Mouse (Mus musculus) MEL (cell line): ENCODE results near the gene Lmf2. TPM values are rescaled to one million over a fixed set of nuclear protein-coding genes. Genes with fewer than 3 reads are reported as not detected.

Experiments used
- DNase-seq: peaks from one replicate; pipeline ENCODE4 v3.0.0; 2011; ENCODE audit warnings: low read depth, low spot score
- H3K27ac ChIP-seq: 2 replicates; pipeline ENCODE4 v1.5.1; 2012; ENCODE audit warnings: low read depth, mild to moderate bottlenecking, control low read depth, low read length, moderate library complexity; ENCODE audit not compliant: control insufficient read depth
- H3K27me3 ChIP-seq, 2 experiments: fragments of 150-350 bp in 1 of 2; sonication (generic) in 1 of 2; 2 replicates each; pipeline ENCODE4 v1.6.1; 2012; ENCODE audit warnings: low read length in 2 of 2, mild to moderate bottlenecking in 2 of 2, improper control_type of control experiment in 1 of 2, moderate library complexity in 1 of 2; ENCODE audit not compliant: insufficient read depth in 2 of 2, control insufficient read depth in 1 of 2
- H3K36me3 ChIP-seq, 2 experiments: 2 replicates each; pipeline ENCODE4 v1.6.1; 2012 to 2014; ENCODE audit warnings: low read length in 2 of 2, improper control_type of control experiment in 1 of 2, inconsistent platforms in 1 of 2, mild to moderate bottlenecking in 1 of 2; ENCODE audit not compliant: insufficient read depth in 2 of 2, control insufficient read depth in 1 of 2
- H3K4me1 ChIP-seq, 2 experiments: fragments of 150-350 bp in 1 of 2; sonication (generic) in 1 of 2; 2 replicates each; pipeline ENCODE4 v1.6.1; 2012; ENCODE audit warnings: low read length in 2 of 2, improper control_type of control experiment in 1 of 2, mild to moderate bottlenecking in 1 of 2; ENCODE audit not compliant: insufficient read depth in 2 of 2, control insufficient read depth in 1 of 2
- H3K4me3 ChIP-seq, 2 experiments: fragments of 150-350 bp in 1 of 2; sonication (generic) in 1 of 2; 2 replicates each; pipeline ENCODE4 v1.5.1; 2012; ENCODE audit warnings: low read depth in 2 of 2, low read length in 2 of 2, mild to moderate bottlenecking in 2 of 2, moderate library complexity in 2 of 2, control low read depth in 1 of 2, improper control_type of control experiment in 1 of 2; ENCODE audit not compliant: control insufficient read depth in 1 of 2, insufficient read depth in 1 of 2
- H3K79me2 ChIP-seq: 2 replicates; pipeline ENCODE4 v1.6.1; 2012; ENCODE audit warnings: mild to moderate bottlenecking, low read length, moderate library complexity; ENCODE audit not compliant: control insufficient read depth, poor library complexity, insufficient read depth
- H3K9ac ChIP-seq: 2 replicates; pipeline ENCODE4 v1.6.1; 2012; ENCODE audit warnings: low read depth, mild to moderate bottlenecking, control low read depth, low read length, moderate library complexity; ENCODE audit not compliant: control insufficient read depth, poor library complexity, severe bottlenecking
- H3K9me3 ChIP-seq: fragments of 150-350 bp; sonication (generic); replicated peaks from 2 replicates; pipeline ENCODE4 v1.6.1; 2012; ENCODE audit warnings: mild to moderate bottlenecking, low read length, improper control_type of control experiment, moderate library complexity; ENCODE audit not compliant: insufficient read depth
- BHLHE40 ChIP-seq: IDR thresholded peaks from 2 replicates; pipeline ENCODE4 v1.6.1; 2012; ENCODE audit warnings: low read depth, mild to moderate bottlenecking, inconsistent platforms, low read length, improper control_type of control experiment, borderline replicate concordance
- CHD1 ChIP-seq: IDR thresholded peaks from 2 replicates; pipeline ENCODE4 v1.6.1; 2012; ENCODE audit warnings: low read depth, mild to moderate bottlenecking, inconsistent platforms, low read length, improper control_type of control experiment
- CHD2 ChIP-seq: IDR thresholded peaks from 2 replicates; pipeline ENCODE4 v1.6.1; 2011; ENCODE audit warnings: low read length, improper control_type of control experiment
- ELF1 ChIP-seq: IDR thresholded peaks from 2 replicates; pipeline ENCODE4 v1.6.1; 2014; ENCODE audit warnings: low read depth, mild to moderate bottlenecking, inconsistent platforms, low read length, improper control_type of control experiment, moderate library complexity
- ETS1 ChIP-seq: IDR thresholded peaks from 2 replicates; pipeline ENCODE4 v1.6.1; 2012; ENCODE audit warnings: low read depth, mild to moderate bottlenecking, inconsistent platforms, low read length, improper control_type of control experiment, moderate library complexity
- GABPA ChIP-seq: IDR thresholded peaks from 2 replicates; pipeline ENCODE4 v1.6.1; 2012; ENCODE audit warnings: low read depth, mild to moderate bottlenecking, inconsistent platforms, low read length, improper control_type of control experiment, moderate library complexity
- KAT2A ChIP-seq: conservative IDR thresholded peaks from 2 replicates; pipeline ENCODE4 v1.6.1; 2012; ENCODE audit warnings: low read depth, low read length, improper control_type of control experiment, inconsistent platforms
- MAZ ChIP-seq: IDR thresholded peaks from 2 replicates; pipeline ENCODE4 v1.6.1; 2012; ENCODE audit warnings: low read depth, mild to moderate bottlenecking, inconsistent platforms, low read length, improper control_type of control experiment
- MEF2A ChIP-seq: IDR thresholded peaks from 2 replicates; pipeline ENCODE4 v1.6.1; 2014; ENCODE audit warnings: low read depth, mild to moderate bottlenecking, inconsistent platforms, low read length, improper control_type of control experiment; ENCODE audit not compliant: poor library complexity, insufficient replicate concordance, severe bottlenecking; ENCODE audit errors: extremely low read depth
- MYB ChIP-seq: IDR thresholded peaks from 2 replicates; pipeline ENCODE4 v1.6.1; 2011; ENCODE audit warnings: mild to moderate bottlenecking, low read depth, low read length, improper control_type of control experiment
- MYC ChIP-seq: IDR thresholded peaks from 2 replicates; pipeline ENCODE4 v1.6.1; 2011; ENCODE audit warnings: low read depth, mild to moderate bottlenecking, low read length, improper control_type of control experiment, moderate library complexity
- NELFE ChIP-seq: IDR thresholded peaks from 2 replicates; pipeline ENCODE4 v1.6.1; 2011; ENCODE audit warnings: low read depth, low read length, improper control_type of control experiment
- NRF1 ChIP-seq: IDR thresholded peaks from 2 replicates; pipeline ENCODE4 v1.6.1; 2014; ENCODE audit warnings: low read depth, mild to moderate bottlenecking, inconsistent platforms, low read length, improper control_type of control experiment, moderate library complexity; ENCODE audit not compliant: poor library complexity, insufficient read depth, severe bottlenecking
- POLR2AphosphoS2 ChIP-seq: IDR thresholded peaks from 2 replicates; pipeline ENCODE4 v1.6.1; 2011; ENCODE audit warnings: low read length, improper control_type of control experiment
- POLR2AphosphoS5 ChIP-seq: IDR thresholded peaks from 2 replicates; pipeline ENCODE4 v1.6.1; 2012; ENCODE audit warnings: low read depth, borderline replicate concordance, mild to moderate bottlenecking, inconsistent platforms, low read length, moderate library complexity, mixed read lengths
- TAL1 ChIP-seq: IDR thresholded peaks from 2 replicates; pipeline ENCODE4 v1.6.1; 2012; ENCODE audit warnings: mild to moderate bottlenecking, inconsistent platforms, low read length, moderate library complexity, mixed read lengths
- USF1 ChIP-seq: IDR thresholded peaks from 2 replicates; pipeline ENCODE4 v1.6.1; 2014; ENCODE audit warnings: low read depth, mild to moderate bottlenecking, inconsistent platforms, low read length, improper control_type of control experiment, moderate library complexity
- ZKSCAN1 ChIP-seq: IDR thresholded peaks from 2 replicates; pipeline ENCODE4 v1.6.1; 2012; ENCODE audit warnings: low read depth, mild to moderate bottlenecking, inconsistent platforms, low read length, improper control_type of control experiment, moderate library complexity
- polyA plus RNA-seq, 2 experiments: library from polyadenylated mRNA; stranded (reverse) in 1 of 2; unstranded in 1 of 2; fragments of >175 nt in 1 of 2; fragments of >200 nt in 1 of 2; gene quantifications; 2 replicates each; pipeline versions ENCODE4 v1.2.1 to v1.2.4; 2012; ENCODE audit warnings: low replicate concordance in 2 of 2, low read depth in 1 of 2; ENCODE audit not compliant: insufficient read length in 2 of 2, insufficient read depth in 1 of 2, missing spikeins in 1 of 2
- total RNA-seq: library from RNA; depleted of rRNA; stranded (reverse); fragments of 300-350 nt; gene quantifications from 2 replicates; pipeline ENCODE4 v1.2.3, GENCODE M21; 2012

Gene Lmf2
- total and polyA plus RNA-seq, 3 experiments = 14.5 to 52.0 TPM; not detected in 1

- Histone ChIP-seq H3K4me1 (0 out of 4 replicates have a peak, but pooled peaks cover 0 to 3% of the 10 kb centered on the region in 2 experiments), H3K27ac (no peak overlapping the region)
Measured at GRCm38 (mm10) chr15:89372536-89372935, 17.1 kb upstream of the Lmf2 start.

GRCm38 (mm10) chr15:89372068-89372467 lies 16.6 kb upstream of the Lmf2 start:
- DNase-seq = no peak
- peaks cover 20% of the 10 kb centered on the region for H3K79me2 ChIP-seq
- TF ChIP-seq NELFE = no peak
- TF ChIP-seq POLR2AphosphoS5 = no peak
- TF ChIP-seq POLR2AphosphoS2 = no peak; the same call in 1 of the 2 replicates
- H3K27me3 ChIP-seq = no peaks in the 10 kb centered on the region
- 0 out of 4 replicates have a peak, but pooled peaks cover 0 to 3% of the 10 kb centered on the region in 2 experiments for H3K4me1 ChIP-seq
- peaks cover 3 to 6% of the 10 kb centered on the region in 2 experiments; a peak in 3 of 4 replicates for H3K36me3 ChIP-seq
- H3K9ac ChIP-seq = no peak overlapping the region; the same call in 1 of the 2 replicates
- no peaks in the 10 kb centered on the region for H3K9me3 ChIP-seq
- no peak overlapping the region for H3K27ac ChIP-seq
- H3K4me3 ChIP-seq = no peak overlapping the region; a peak in 1 of 4 replicates

More at GRCm38 (mm10) chr15:89372536-89372935, 17.1 kb upstream of the Lmf2 start:
- peaks cover 20% of the 10 kb centered on the region for H3K79me2 ChIP-seq
- peak; percentile 31 for DNase-seq
- peak overlapping the region; percentile 63 to 76 for H3K4me3 ChIP-seq
- peaks cover 3 to 5% of the 10 kb centered on the region in 2 experiments; a peak in 3 of 4 replicates for H3K36me3 ChIP-seq
- no peaks in the 10 kb centered on the region for H3K27me3 ChIP-seq
- no peaks in the 10 kb centered on the region for H3K9me3 ChIP-seq
- TF ChIP-seq ETS1 = no peak
- TF ChIP-seq MYB = no peak
- TF ChIP-seq NRF1 = no peak
- TF ChIP-seq CHD1 = no peak
- no peak for TF ChIP-seq MAZ
- TF ChIP-seq MEF2A = no peak
- TF ChIP-seq GABPA = no peak
- TF ChIP-seq ZKSCAN1 = no peak
- no peak for TF ChIP-seq BHLHE40
- no peak for TF ChIP-seq ELF1
- no peak for TF ChIP-seq POLR2AphosphoS2
- no peak for TF ChIP-seq NELFE
- TF ChIP-seq TAL1 = no peak
- TF ChIP-seq CHD2 = no peak
- no peak for TF ChIP-seq KAT2A
- no peak for TF ChIP-seq USF1
- TF ChIP-seq MYC = no peak
- peak overlapping the region; percentile 90 for H3K9ac ChIP-seq
